ENCODE assay signal across 8 mouse cellular contexts in genomic region chrX:42148788-42149556, GRCm38 (mm10). TPM values are rescaled to one million over a fixed set of nuclear protein-coding genes. Genes with fewer than 3 reads are reported as not detected.
A peak's percentile ranks its signal among the peaks of the same experiment; 100 is the strongest.
DNase-seq lines count a peak whose midpoint lies in the region; ATAC-seq and TF ChIP-seq lines count a peak whose summit lies in the region.

Gene Stag2, plus strand, starts transcription at chrX:42149317.

- H3K4me1 ChIP-seq in heart, embryonic 11.5 days (ENCODE audit: control insufficient read depth, insufficient read depth, low read length), result peaks cover 3% of the 10 kb centered on the region; the same call in 1 of the 2 replicates
- H3K4me1 ChIP-seq in kidney, embryonic 16.5 days (ENCODE audit: insufficient read depth, low read length), result peaks cover 8% of the 10 kb centered on the region; the same call in 1 of the 2 replicates
- peaks cover 7% of the 10 kb centered on the region for H3K4me1 ChIP-seq in liver, embryonic 12.5 days
- no peaks in the 10 kb centered on the region for H3K4me1 ChIP-seq in stomach, embryonic 14.5 days (ENCODE audit: control insufficient read depth, insufficient read depth, low read length)

- peak within 1 kb of the TSS; percentile 63 for H3K4me3 ChIP-seq in heart, embryonic 11.5 days (ENCODE audit: low read depth, low read length)
- peak within 1 kb of the TSS; percentile 57 for H3K4me3 ChIP-seq in kidney, embryonic 16.5 days (ENCODE audit: low read length)
- peak within 1 kb of the TSS; percentile 73 for H3K4me3 ChIP-seq in liver, embryonic 12.5 days
- peak within 1 kb of the TSS; percentile 60 for H3K4me3 ChIP-seq in stomach, embryonic 14.5 days (ENCODE audit: low read depth, low read length)

- DNase-seq in CD4-positive helper T cell, adult 2 months (ENCODE audit: low read depth, low spot score), result peak; percentile 93
- peak; percentile 95 for DNase-seq in brain, embryonic 14.5 days (ENCODE audit: low read depth)
- peak; percentile 83 to 88 for DNase-seq in natural killer cell, adult 2 months (ENCODE audit: low spot score in 2 of 2)

- H3K9me3 ChIP-seq in heart, embryonic 11.5 days (replicated peaks; ENCODE audit: control insufficient read depth, low read length), result no peaks in the 10 kb centered on the region
- no peaks in the 10 kb centered on the region for H3K9me3 ChIP-seq in kidney, embryonic 16.5 days (ENCODE audit: low read length)
- H3K9me3 ChIP-seq in liver, embryonic 12.5 days (replicated peaks), result no peaks in the 10 kb centered on the region
- no peaks in the 10 kb centered on the region for H3K9me3 ChIP-seq in stomach, embryonic 14.5 days (ENCODE audit: control insufficient read depth, low read depth, low read length)

- no peaks in the 10 kb centered on the region for H3K36me3 ChIP-seq in heart, embryonic 11.5 days (ENCODE audit: control insufficient read depth, insufficient read depth, low read length)
- H3K36me3 ChIP-seq in kidney, embryonic 16.5 days (ENCODE audit: insufficient read depth, low read length), result no peaks in the 10 kb centered on the region
- no peaks in the 10 kb centered on the region for H3K36me3 ChIP-seq in liver, embryonic 12.5 days
- H3K36me3 ChIP-seq in stomach, embryonic 14.5 days (ENCODE audit: control insufficient read depth, insufficient read depth, low read length), result no peaks in the 10 kb centered on the region

- ATAC-seq in erythroblast, adult 5-6 weeks (replicated peaks; ENCODE audit: low FRiP score, poor library complexity, severe bottlenecking), result peak; percentile 85
- peak; percentile 85 for ATAC-seq in heart, embryonic 11.5 days (replicated peaks; ENCODE audit: insufficient number of reproducible peaks, low FRiP score, low TSS enrichment)
- peak; percentile 84 for ATAC-seq in kidney, embryonic 16.5 days (ENCODE audit: low FRiP score, low TSS enrichment)
- peak; percentile 83 for ATAC-seq in liver, embryonic 12.5 days
- ATAC-seq in stomach, embryonic 14.5 days (ENCODE audit: insufficient number of reproducible peaks, insufficient read depth, low FRiP score, low read depth), result peak; percentile 87

- peak; percentile 76 for TF ChIP-seq CTCF in brain, embryonic 14.5 days (IDR thresholded peaks at IDR 0.05; ENCODE audit: borderline replicate concordance, extremely low read depth, insufficient read depth, insufficient read length)

- peak within 1 kb of the TSS; percentile 97 for H3K9ac ChIP-seq in heart, embryonic 11.5 days (ENCODE audit: low read depth, low read length)
- H3K9ac ChIP-seq in kidney, embryonic 16.5 days (replicated peaks; ENCODE audit: low read length), result peak within 1 kb of the TSS; percentile 94
- peak within 1 kb of the TSS; percentile 92 for H3K9ac ChIP-seq in liver, embryonic 12.5 days
- H3K9ac ChIP-seq in stomach, embryonic 14.5 days (replicated peaks; ENCODE audit: low read depth, low read length), result peak within 1 kb of the TSS; percentile 89

- peak within 1 kb of the TSS; percentile 59 for H3K4me2 ChIP-seq in heart, embryonic 11.5 days
- peak within 1 kb of the TSS; percentile 53 for H3K4me2 ChIP-seq in kidney, embryonic 16.5 days (replicated peaks; ENCODE audit: low read depth, low read length)
- H3K4me2 ChIP-seq in liver, embryonic 12.5 days, result peak within 1 kb of the TSS; percentile 70
- H3K4me2 ChIP-seq in stomach, embryonic 14.5 days (replicated peaks; ENCODE audit: low read depth, low read length), result peak within 1 kb of the TSS; percentile 35

- peak; percentile 26; the same call in 1 of the 2 replicates for TF ChIP-seq POLR2A in brain, embryonic 14.5 days (IDR thresholded peaks at IDR 0.05; ENCODE audit: borderline replicate concordance, extremely low read depth, insufficient read depth, insufficient read length, poor library complexity, severe bottlenecking)

- WGBS in heart, embryonic 11.5 days (ENCODE audit: insufficient replicate concordance), result 11% methylated on average over 74 of the region's 76 CpGs
- WGBS in kidney, embryonic 16.5 days, result 19% methylated on average over 57 of the region's 76 CpGs
- WGBS in liver, embryonic 12.5 days (ENCODE audit: insufficient replicate concordance), result 6% methylated on average over 72 of the region's 76 CpGs
- WGBS in stomach, embryonic 14.5 days, result 15% methylated on average over 66 of the region's 76 CpGs

- no peaks in the 10 kb centered on the region for H3K27me3 ChIP-seq in heart, embryonic 11.5 days (ENCODE audit: control insufficient read depth, insufficient read depth, low read length)
- no peaks in the 10 kb centered on the region for H3K27me3 ChIP-seq in kidney, embryonic 16.5 days (ENCODE audit: insufficient read depth, low read length)
- H3K27me3 ChIP-seq in liver, embryonic 12.5 days (replicated peaks), result no peaks in the 10 kb centered on the region
- no peaks in the 10 kb centered on the region for H3K27me3 ChIP-seq in stomach, embryonic 14.5 days (ENCODE audit: control insufficient read depth, insufficient read depth, low read length)

- peak within 1 kb of the TSS; percentile 100 for H3K27ac ChIP-seq in heart, embryonic 11.5 days (ENCODE audit: low read depth, low read length)
- H3K27ac ChIP-seq in kidney, embryonic 16.5 days (ENCODE audit: low read length), result peak within 1 kb of the TSS; percentile 99
- H3K27ac ChIP-seq in liver, embryonic 12.5 days, result peak within 1 kb of the TSS; percentile 95
- H3K27ac ChIP-seq in stomach, embryonic 14.5 days (ENCODE audit: low read length), result peak within 1 kb of the TSS; percentile 100

RNA-seq across cellular contexts. Expression of gene Stag2, which starts in this region (rescaled TPM):
- polyA plus RNA-seq in brain, embryonic 14.5 days (2012; rRNA removed), result 25.8 and 28.4 TPM in 2 replicates
- 57.6 and 65.8 TPM in 2 replicates for total RNA-seq in erythroblast, adult 5-6 weeks (2015; ENCODE audit: low replicate concordance)
- 153 and 155 TPM in 2 replicates for total RNA-seq in erythroblast, adult 5-6 weeks (2017; ENCODE audit: low replicate concordance)
- polyA plus RNA-seq in heart, embryonic 11.5 days (2014; fragmentation: Nextera tagmentation; extraction: Ambion mirVana), result 44.3 and 47.9 TPM in 2 replicates
- 41.7 and 47.3 TPM in 2 replicates for polyA plus RNA-seq in kidney, embryonic 16.5 days (2015; fragmentation: Nextera tagmentation; extraction: Ambion mirVana)
- polyA plus RNA-seq in liver, embryonic 12.5 days (2016; fragmentation: Nextera tagmentation; extraction: Ambion mirVana), result 45.1 and 47.0 TPM in 2 replicates
- polyA plus RNA-seq in stomach, embryonic 14.5 days (2014; fragmentation: Nextera tagmentation; extraction: Ambion mirVana), result 55.8 and 59.5 TPM in 2 replicates

Comparison
In these comparisons a context has a peak if more than half of its experiments do, and no peak if none do; other contexts are left out.
1. Peak in every context shown above with its lines: DNase-seq, ATAC-seq, H3K4me3 ChIP-seq and H3K27ac ChIP-seq.